Mouse (Mus musculus) lung, embryonic 16.5 days (tissue): ENCODE measurements around the gene Uck2. TPM values are rescaled to one million over a fixed set of nuclear protein-coding genes. Genes with fewer than 3 reads are reported as not detected.

Experiments
- ATAC-seq: fragments of 200-750 bp; cut with Nextera tagmentation; 2 replicates; pipeline ENCODE4 v1.8.0; 2017; ENCODE audit warnings: low read depth, mild to moderate bottlenecking, moderate library complexity
- H3K27ac ChIP-seq: fragments of 300-500 bp; sonication (generic); 2 replicates; pipeline ENCODE4 v1.5.1; 2014; ENCODE audit warnings: mild to moderate bottlenecking, control low read depth, low read length
- H3K27me3 ChIP-seq: fragments of 300-500 bp; sonication (generic); 2 replicates; pipeline ENCODE4 v1.6.1; 2014; ENCODE audit warnings: low read depth, low read length, mixed read lengths; ENCODE audit not compliant: control insufficient read depth, insufficient read depth
- H3K36me3 ChIP-seq: fragments of 300-500 bp; sonication (generic); 2 replicates; pipeline ENCODE4 v1.6.1; 2014; ENCODE audit warnings: low read length; ENCODE audit not compliant: control insufficient read depth, insufficient read depth
- H3K4me1 ChIP-seq: fragments of 300-500 bp; sonication (generic); replicated peaks from 2 replicates; pipeline ENCODE4 v1.6.1; 2014; ENCODE audit warnings: low read length, mixed read lengths; ENCODE audit not compliant: control insufficient read depth, insufficient read depth
- H3K4me2 ChIP-seq: fragments of 300-500 bp; sonication (generic); 2 replicates; pipeline ENCODE4 v1.6.1; 2014; ENCODE audit warnings: low read depth, low read length, control low read depth
- H3K4me3 ChIP-seq: fragments of 300-500 bp; sonication (generic); 2 replicates; pipeline ENCODE4 v1.5.1; 2014; ENCODE audit warnings: mild to moderate bottlenecking, low read length, control low read depth
- H3K9ac ChIP-seq: fragments of 300-500 bp; sonication (generic); 2 replicates; pipeline ENCODE4 v1.6.1; 2014; ENCODE audit warnings: low read length, control low read depth
- H3K9me3 ChIP-seq: fragments of 300-500 bp; sonication (generic); 2 replicates; pipeline ENCODE4 v1.6.1; 2016; ENCODE audit warnings: low read length; ENCODE audit not compliant: control insufficient read depth
- WGBS: fragments of 180-500 bp; shearing (Covaris S2); extraction: QIAGEN DNeasy Blood & Tissue Kit; methylation state at CpG from one replicate; pipeline ENCODE4 v1.1.7; 2014; 5-methylcytosine and 5-hydroxymethylcytosine counted together
- polyA plus RNA-seq: library from polyadenylated mRNA; unstranded; fragments of >200 nt; fragmentation: Nextera tagmentation; extraction: Ambion mirVana; gene quantifications from 2 replicates; pipeline ENCODE4 v1.2.1, GENCODE M21; 2015

Gene Uck2
- polyA plus RNA-seq, 1 experiment from 2014 or later, result 70.8 TPM

- H3K9ac ChIP-seq, result no peak overlapping the region
- H3K4me1 ChIP-seq, result peaks cover 8% of the 10 kb centered on the region
- no peak overlapping the region for H3K4me2 ChIP-seq
- no peak for ATAC-seq
- H3K4me3 ChIP-seq, result no peak overlapping the region
- H3K27me3 ChIP-seq, result no peaks in the 10 kb centered on the region
- H3K36me3 ChIP-seq, result peaks cover 2% of the 10 kb centered on the region; the same call in 1 of the 2 replicates
- 22% methylated on average over 7 of the region's 7 CpGs for WGBS
- H3K9me3 ChIP-seq, result no peaks in the 10 kb centered on the region
- H3K27ac ChIP-seq, result no peak overlapping the region
These were observed 20.5 kb upstream of the Uck2 start for GRCm38 (mm10) chr1:167305501-167306137.

- H3K27ac ChIP-seq, result no peak overlapping the region
- no peaks in the 10 kb centered on the region for H3K4me1 ChIP-seq
- no peak overlapping the region for H3K4me3 ChIP-seq
- H3K36me3 ChIP-seq, result no peaks in the 10 kb centered on the region
- WGBS, result 59% methylated on average over 2 of the region's 2 CpGs
- H3K4me2 ChIP-seq, result no peak overlapping the region
- no peaks in the 10 kb centered on the region for H3K9me3 ChIP-seq
- no peak for ATAC-seq
- H3K27me3 ChIP-seq, result no peaks in the 10 kb centered on the region
- H3K9ac ChIP-seq, result no peak overlapping the region
These were observed 15.0 kb upstream of the Uck2 start for GRCm38 (mm10) chr1:167300122-167300521.

- H3K4me1 ChIP-seq, result peaks cover 4% of the 10 kb centered on the region; the same call in 1 of the 2 replicates
- H3K4me3 ChIP-seq, result no peak overlapping the region
- H3K27me3 ChIP-seq, result no peaks in the 10 kb centered on the region
- H3K9ac ChIP-seq, result no peak overlapping the region
- no peak overlapping the region for H3K27ac ChIP-seq
- H3K36me3 ChIP-seq, result no peaks in the 10 kb centered on the region
- no peaks in the 10 kb centered on the region for H3K9me3 ChIP-seq
- no peak for ATAC-seq
- WGBS, result 65% methylated on average over 13 of the region's 13 CpGs
- H3K4me2 ChIP-seq, result no peak overlapping the region
These were observed 10.7 kb upstream of the Uck2 start for GRCm38 (mm10) chr1:167295679-167296402.

GRCm38 (mm10) chr1:167292447-167292846 is 7.3 kb upstream of the Uck2 start:
- H3K36me3 ChIP-seq, result no peaks in the 10 kb centered on the region
- H3K27ac ChIP-seq, result peak overlapping the region; percentile 60
- peak; percentile 94 for ATAC-seq
- H3K4me1 ChIP-seq, result peaks cover 10% of the 10 kb centered on the region
- no peaks in the 10 kb centered on the region for H3K9me3 ChIP-seq
- 17% methylated on average over 11 of the region's 11 CpGs for WGBS
- no peak overlapping the region for H3K4me3 ChIP-seq
- no peak overlapping the region for H3K9ac ChIP-seq
- H3K4me2 ChIP-seq, result no peak overlapping the region
- peaks cover 3% of the 10 kb centered on the region; the same call in 1 of the 2 replicates for H3K27me3 ChIP-seq

DNA sequence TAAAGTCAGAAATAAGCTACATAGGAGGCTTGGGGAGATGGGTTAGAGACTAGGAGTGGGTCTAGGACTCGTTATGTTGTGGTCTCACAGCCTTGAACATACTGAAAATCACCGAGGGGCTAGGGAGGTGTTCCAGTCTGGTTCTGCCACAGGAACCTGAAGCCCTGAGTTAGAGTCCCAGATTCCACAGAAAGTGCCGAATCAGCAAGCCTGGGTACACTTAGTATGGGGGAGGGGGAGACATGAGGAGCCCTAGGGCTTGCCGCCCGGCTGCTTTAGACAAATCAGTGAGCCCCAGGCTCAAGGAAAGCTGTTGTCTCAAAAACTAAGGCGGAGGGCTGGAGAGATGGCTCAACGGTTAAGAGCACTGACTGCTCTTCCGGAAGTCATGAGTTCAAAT is 6.5 kb upstream of the Uck2 start:
- Histone ChIP-seq H3K36me3 (no peaks in the 10 kb centered on the region), H3K9me3 (no peaks in the 10 kb centered on the region), H3K27me3 (peaks cover 3% of the 10 kb centered on the region; the same call in 1 of the 2 replicates), H3K4me2 (no peak overlapping the region), H3K4me3 (no peak overlapping the region), H3K27ac (no peak overlapping the region), H3K4me1 (peaks cover 10% of the 10 kb centered on the region), H3K9ac (no peak overlapping the region)
- 75% methylated on average over 8 of the region's 8 CpGs for WGBS
- ATAC-seq, result no peak

GRCm38 (mm10) chr1:167290263-167290592 is 5.1 kb upstream of the Uck2 start:
- no peak overlapping the region for H3K4me2 ChIP-seq
- ATAC-seq, result no peak
- H3K27me3 ChIP-seq, result peaks cover 3% of the 10 kb centered on the region; the same call in 1 of the 2 replicates
- H3K9me3 ChIP-seq, result no peaks in the 10 kb centered on the region
- peaks cover 14% of the 10 kb centered on the region for H3K4me1 ChIP-seq
- H3K9ac ChIP-seq, result no peak overlapping the region
- no peak overlapping the region for H3K4me3 ChIP-seq
- H3K27ac ChIP-seq, result no peak overlapping the region
- H3K36me3 ChIP-seq, result no peaks in the 10 kb centered on the region
- WGBS, result 28% methylated on average over 6 of the region's 6 CpGs

DNA sequence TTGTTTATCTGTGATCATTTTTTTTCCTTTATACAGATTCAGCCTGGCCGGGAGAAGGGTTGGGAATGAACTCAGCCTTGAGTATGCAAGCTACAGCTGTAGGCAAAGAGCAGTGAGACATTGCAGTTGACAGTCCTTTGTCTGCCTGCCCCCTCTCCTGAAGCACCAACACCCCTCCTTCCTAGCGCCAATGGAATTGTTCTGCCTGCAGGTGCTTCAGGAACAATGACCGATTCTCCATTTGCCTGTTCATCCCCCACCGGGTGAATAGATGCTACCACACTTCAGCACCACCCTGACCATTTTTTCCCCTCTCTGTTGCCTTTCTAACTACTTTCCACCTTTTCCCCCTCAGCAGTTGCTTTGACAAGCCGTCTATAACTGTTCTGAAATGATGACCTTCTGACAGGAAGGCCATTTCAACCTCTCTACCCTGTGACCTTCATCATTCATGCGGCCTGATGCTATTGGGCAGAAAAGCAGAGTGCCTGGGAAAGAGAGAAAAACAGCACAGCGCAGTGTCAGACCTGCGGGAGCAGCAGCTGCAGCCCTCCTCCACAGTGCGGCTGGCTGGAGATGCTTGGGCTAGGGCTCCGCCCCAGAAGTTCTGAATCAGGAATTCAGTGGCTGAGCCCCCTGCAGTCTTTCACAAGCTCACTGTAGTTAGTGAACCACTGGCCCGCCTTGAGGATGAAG is 4.6 kb upstream of the Uck2 start:
- no peaks in the 10 kb centered on the region for H3K9me3 ChIP-seq
- H3K27ac ChIP-seq, result no peak overlapping the region
- no peaks in the 10 kb centered on the region for H3K36me3 ChIP-seq
- 5% methylated on average over 11 of the region's 11 CpGs for WGBS
- H3K27me3 ChIP-seq, result peaks cover 3% of the 10 kb centered on the region; the same call in 1 of the 2 replicates
- ATAC-seq, result no peak
- no peak overlapping the region for H3K4me2 ChIP-seq
- no peak overlapping the region for H3K9ac ChIP-seq
- no peak overlapping the region for H3K4me3 ChIP-seq
- peaks cover 14% of the 10 kb centered on the region for H3K4me1 ChIP-seq

DNA sequence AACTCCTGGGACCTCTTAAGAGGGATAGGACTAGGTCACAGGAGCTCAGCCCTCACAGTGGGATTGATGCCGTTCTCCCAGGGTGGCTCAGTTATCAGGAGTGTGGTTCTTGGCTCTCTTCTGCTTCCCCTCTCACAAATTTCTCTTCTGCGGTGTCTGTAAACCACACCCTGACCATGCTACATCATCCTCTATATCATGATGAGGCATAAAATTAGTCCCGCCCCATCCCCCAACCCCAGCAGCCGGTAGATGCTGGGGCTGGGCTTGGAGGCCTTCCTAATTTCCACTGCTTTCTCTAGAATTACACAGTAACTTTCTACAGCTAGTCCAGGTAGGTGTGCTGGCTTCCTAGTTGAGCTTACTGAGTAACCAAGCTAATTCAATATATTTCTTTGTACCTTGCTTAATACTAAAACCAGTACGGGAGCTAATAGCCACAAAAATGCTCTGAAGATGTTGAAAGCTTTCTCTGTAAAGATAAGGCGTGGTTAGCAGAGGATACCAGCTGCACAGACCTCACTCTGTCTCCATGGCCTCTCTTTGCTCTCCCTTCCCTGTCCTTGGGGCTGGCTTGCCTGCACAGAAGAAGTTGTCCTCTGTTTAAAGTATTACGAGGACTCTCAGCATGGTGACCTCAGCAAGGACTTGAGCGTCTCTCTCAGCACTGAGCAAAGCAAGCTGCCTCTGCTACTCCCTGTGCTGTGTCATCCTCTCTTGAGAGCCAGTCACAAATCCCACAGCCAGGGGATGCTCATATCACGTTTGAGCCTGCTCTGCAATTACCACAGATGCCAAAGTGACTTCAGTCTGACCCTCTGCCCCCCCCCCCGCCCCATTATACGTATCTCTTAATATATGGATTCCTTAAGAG is 3.8 kb upstream of the Uck2 start:
- no peaks in the 10 kb centered on the region for H3K36me3 ChIP-seq
- peaks cover 14% of the 10 kb centered on the region for H3K4me1 ChIP-seq
- H3K9me3 ChIP-seq, result no peaks in the 10 kb centered on the region
- H3K4me3 ChIP-seq, result no peak overlapping the region
- no peak for ATAC-seq
- H3K27ac ChIP-seq, result no peak overlapping the region
- H3K27me3 ChIP-seq, result peaks cover 3% of the 10 kb centered on the region; the same call in 1 of the 2 replicates
- no peak overlapping the region for H3K9ac ChIP-seq
- 34% methylated on average over 11 of the region's 11 CpGs for WGBS
- H3K4me2 ChIP-seq, result no peak overlapping the region
